Mouse (Mus musculus): Measurements from ENCODE around the gene Srrm4.

- TF ChIP-seq CTCF (IDR thresholded peaks at IDR 0.05; ENCODE audit: low read depth, low read length) (no peak), POLR2A (IDR thresholded peaks at IDR 0.05; ENCODE audit: borderline replicate concordance, low read depth, low read length) (no peak)
These were observed 99.7 kb downstream of the Srrm4 start for GRCm38 (mm10) chr5:116491794-116492420.
